Mouse (Mus musculus): ENCODE results near the gene Fam204a. TPM values are rescaled to one million over a fixed set of nuclear protein-coding genes. Genes with fewer than 3 reads are reported as not detected.

The Fam204a gene
- 68.6 and 78.2 TPM in 2 replicates for polyA plus RNA-seq (2015; fragmentation: Nextera tagmentation; extraction: Ambion mirVana)

- Histone ChIP-seq H3K4me1 (ENCODE audit: control insufficient read depth, insufficient read depth, low read length) (peaks cover 13% of the 10 kb centered on the region), H3K27ac (ENCODE audit: low read length) (peak within 1 kb of the TSS; percentile 97), H3K9ac (ENCODE audit: low read depth, low read length) (peak within 1 kb of the TSS; percentile 90), H3K36me3 (ENCODE audit: control insufficient read depth, insufficient read depth, low read length) (no peaks in the 10 kb centered on the region), H3K27me3 (ENCODE audit: control insufficient read depth, insufficient read depth, low read depth, low read length) (no peaks in the 10 kb centered on the region), H3K4me2 (ENCODE audit: low read length) (peak within 1 kb of the TSS; percentile 61), H3K4me3 (ENCODE audit: low read depth, low read length) (peak within 1 kb of the TSS; percentile 98), H3K9me3 (replicated peaks; ENCODE audit: control insufficient read depth, low read length, poor library complexity, severe bottlenecking) (no peaks in the 10 kb centered on the region)
- under 1% methylated on average over 68 of the region's 68 CpGs for WGBS
- ATAC-seq: peak; percentile 100
These were observed at the start of gene Fam204a for GRCm38 (mm10) chr19:60225899-60226844. Gene Fam204a (minus strand): TSS chr19:60226701.

DNA sequence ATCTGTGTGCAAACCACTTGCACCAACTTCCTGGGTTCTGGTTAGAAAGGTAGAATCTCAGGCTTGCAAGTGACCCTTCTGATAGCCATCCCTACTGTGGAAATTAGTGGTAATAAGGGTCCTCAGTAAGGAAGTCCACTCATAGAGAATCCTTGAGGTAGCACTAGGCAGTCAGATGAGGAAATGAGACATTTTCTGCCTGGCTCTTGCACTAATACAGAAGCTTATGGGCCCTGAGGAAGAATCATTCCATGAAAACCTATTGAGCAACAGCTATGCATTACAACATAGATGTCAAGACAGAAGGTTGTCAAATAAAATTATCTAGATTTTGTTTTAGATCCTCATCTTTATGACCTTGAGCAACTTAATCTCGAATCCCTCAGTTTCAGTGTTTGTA lies 39.3 kb upstream of the Fam204a start:
- H3K27me3 ChIP-seq (ENCODE audit: control insufficient read depth, insufficient read depth, low read depth, low read length): no peaks in the 10 kb centered on the region
- no peaks in the 10 kb centered on the region for H3K9me3 ChIP-seq (replicated peaks; ENCODE audit: control insufficient read depth, low read length, poor library complexity, severe bottlenecking)
- no peak overlapping the region for H3K4me2 ChIP-seq (ENCODE audit: low read length)
- no peak overlapping the region for H3K4me3 ChIP-seq (ENCODE audit: low read depth, low read length)
- H3K27ac ChIP-seq (ENCODE audit: low read length): no peak overlapping the region
- ATAC-seq: no peak
- no peak overlapping the region for H3K9ac ChIP-seq (ENCODE audit: low read depth, low read length)
- 78% methylated on average over 1 of the region's 1 CpGs for WGBS
- no peaks in the 10 kb centered on the region for H3K36me3 ChIP-seq (ENCODE audit: control insufficient read depth, insufficient read depth, low read length)
- H3K4me1 ChIP-seq (ENCODE audit: control insufficient read depth, insufficient read depth, low read length): no peaks in the 10 kb centered on the region

- Histone ChIP-seq H3K9ac (ENCODE audit: low read depth, low read length) (no peak overlapping the region), H3K4me2 (ENCODE audit: low read length) (no peak overlapping the region), H3K36me3 (ENCODE audit: control insufficient read depth, insufficient read depth, low read length) (no peaks in the 10 kb centered on the region), H3K9me3 (replicated peaks; ENCODE audit: control insufficient read depth, low read length, poor library complexity, severe bottlenecking) (no peaks in the 10 kb centered on the region), H3K27ac (ENCODE audit: low read length) (no peak overlapping the region), H3K4me3 (ENCODE audit: low read depth, low read length) (no peak overlapping the region), H3K27me3 (ENCODE audit: control insufficient read depth, insufficient read depth, low read depth, low read length) (no peaks in the 10 kb centered on the region), H3K4me1 (ENCODE audit: control insufficient read depth, insufficient read depth, low read length) (no peaks in the 10 kb centered on the region)
- WGBS: 69% methylated on average over 5 of the region's 5 CpGs
- no peak for ATAC-seq
These were observed 34.2 kb upstream of the Fam204a start for GRCm38 (mm10) chr19:60260689-60261088.

DNA sequence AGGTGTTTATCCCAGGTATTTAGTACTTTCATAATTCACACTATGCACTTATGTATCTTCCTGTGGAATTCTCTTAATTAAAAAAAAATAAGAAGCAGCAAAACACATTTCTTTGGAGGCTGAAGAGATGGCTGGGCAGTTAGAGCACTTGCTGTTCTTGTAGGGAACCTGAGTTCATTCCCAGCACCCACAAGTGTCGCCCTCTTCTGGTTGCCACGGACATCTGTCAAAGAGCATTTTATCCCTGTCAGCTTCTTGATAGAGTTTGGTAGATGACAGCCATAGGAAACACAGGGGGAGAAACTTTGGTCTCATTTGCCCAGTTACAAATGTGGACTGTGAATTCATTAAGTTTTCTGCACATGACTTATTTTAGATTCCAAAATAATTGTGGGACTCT lies 25.5 kb upstream of the Fam204a start:
- Histone ChIP-seq H3K4me3 (ENCODE audit: low read depth, low read length) (no peak overlapping the region), H3K9ac (ENCODE audit: low read depth, low read length) (no peak overlapping the region), H3K27me3 (ENCODE audit: control insufficient read depth, insufficient read depth, low read depth, low read length) (no peaks in the 10 kb centered on the region), H3K36me3 (ENCODE audit: control insufficient read depth, insufficient read depth, low read length) (no peaks in the 10 kb centered on the region), H3K4me2 (ENCODE audit: low read length) (no peak overlapping the region), H3K9me3 (replicated peaks; ENCODE audit: control insufficient read depth, low read length, poor library complexity, severe bottlenecking) (no peaks in the 10 kb centered on the region), H3K4me1 (ENCODE audit: control insufficient read depth, insufficient read depth, low read length) (no peaks in the 10 kb centered on the region), H3K27ac (ENCODE audit: low read length) (no peak overlapping the region)
- 31% methylated on average over 2 of the region's 2 CpGs for WGBS
- no peak for ATAC-seq

DNA sequence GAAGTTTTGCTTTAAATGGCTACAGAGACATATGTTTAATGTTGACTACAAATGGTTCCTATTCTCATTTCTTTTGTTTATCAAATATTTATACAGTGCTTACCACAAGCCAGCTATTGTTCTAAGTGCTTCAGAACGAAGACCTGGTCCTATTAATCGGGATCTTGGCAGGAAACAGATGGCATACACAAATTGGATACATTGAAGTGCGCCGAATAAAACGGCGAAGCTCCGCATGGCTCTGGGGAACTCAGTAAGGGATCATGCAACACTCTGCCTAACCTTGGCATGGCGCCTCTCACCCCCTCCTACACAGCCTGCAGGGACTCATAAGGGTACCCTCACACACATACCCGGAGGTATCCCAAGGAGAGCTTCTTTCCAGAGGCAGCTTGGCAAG lies 24.7 kb upstream of the Fam204a start:
- H3K9ac ChIP-seq (ENCODE audit: low read depth, low read length): no peak overlapping the region
- no peaks in the 10 kb centered on the region for H3K4me1 ChIP-seq (ENCODE audit: control insufficient read depth, insufficient read depth, low read length)
- no peak overlapping the region for H3K4me2 ChIP-seq (ENCODE audit: low read length)
- ATAC-seq: no peak
- H3K9me3 ChIP-seq (replicated peaks; ENCODE audit: control insufficient read depth, low read length, poor library complexity, severe bottlenecking): no peaks in the 10 kb centered on the region
- no peak overlapping the region for H3K27ac ChIP-seq (ENCODE audit: low read length)
- no peaks in the 10 kb centered on the region for H3K36me3 ChIP-seq (ENCODE audit: control insufficient read depth, insufficient read depth, low read length)
- H3K4me3 ChIP-seq (ENCODE audit: low read depth, low read length): no peak overlapping the region
- no peaks in the 10 kb centered on the region for H3K27me3 ChIP-seq (ENCODE audit: control insufficient read depth, insufficient read depth, low read depth, low read length)
- 60% methylated on average over 9 of the region's 9 CpGs for WGBS

GRCm38 (mm10) chr19:60245250-60245649 lies 18.7 kb upstream of the Fam204a start:
- Histone ChIP-seq H3K9ac (ENCODE audit: low read depth, low read length) (no peak overlapping the region), H3K4me1 (ENCODE audit: control insufficient read depth, insufficient read depth, low read length) (no peaks in the 10 kb centered on the region; the same call in 1 of the 2 replicates)
- 78% methylated on average over 3 of the region's 3 CpGs for WGBS

GRCm38 (mm10) chr19:60242620-60243019 lies 16.1 kb upstream of the Fam204a start:
- 23% methylated on average over 7 of the region's 7 CpGs for WGBS
- Histone ChIP-seq H3K9me3 (replicated peaks; ENCODE audit: control insufficient read depth, low read length, poor library complexity, severe bottlenecking) (no peaks in the 10 kb centered on the region), H3K27ac (ENCODE audit: low read length) (0 out of 2 replicates have a peak overlapping the region, but pooled peaks have one; percentile 22), H3K4me3 (ENCODE audit: low read depth, low read length) (no peak overlapping the region), H3K4me2 (ENCODE audit: low read length) (peak overlapping the region; percentile 17; the same call in 1 of the 2 replicates), H3K4me1 (ENCODE audit: control insufficient read depth, insufficient read depth, low read length) (no peaks in the 10 kb centered on the region; the same call in 1 of the 2 replicates), H3K9ac (ENCODE audit: low read depth, low read length) (no peak overlapping the region), H3K27me3 (ENCODE audit: control insufficient read depth, insufficient read depth, low read depth, low read length) (no peaks in the 10 kb centered on the region), H3K36me3 (ENCODE audit: control insufficient read depth, insufficient read depth, low read length) (no peaks in the 10 kb centered on the region)
- peak; percentile 42; the same call in 1 of the 2 replicates for ATAC-seq

More at GRCm38 (mm10) chr19:60245250-60245649, 18.7 kb upstream of the Fam204a start:
- H3K9me3 ChIP-seq (replicated peaks; ENCODE audit: control insufficient read depth, low read length, poor library complexity, severe bottlenecking): no peaks in the 10 kb centered on the region
- no peak overlapping the region for H3K4me3 ChIP-seq (ENCODE audit: low read depth, low read length)
- H3K27me3 ChIP-seq (ENCODE audit: control insufficient read depth, insufficient read depth, low read depth, low read length): no peaks in the 10 kb centered on the region
- no peak overlapping the region for H3K4me2 ChIP-seq (ENCODE audit: low read length)
- no peaks in the 10 kb centered on the region for H3K36me3 ChIP-seq (ENCODE audit: control insufficient read depth, insufficient read depth, low read length)
- no peak overlapping the region for H3K27ac ChIP-seq (ENCODE audit: low read length)
- ATAC-seq: no peak

DNA sequence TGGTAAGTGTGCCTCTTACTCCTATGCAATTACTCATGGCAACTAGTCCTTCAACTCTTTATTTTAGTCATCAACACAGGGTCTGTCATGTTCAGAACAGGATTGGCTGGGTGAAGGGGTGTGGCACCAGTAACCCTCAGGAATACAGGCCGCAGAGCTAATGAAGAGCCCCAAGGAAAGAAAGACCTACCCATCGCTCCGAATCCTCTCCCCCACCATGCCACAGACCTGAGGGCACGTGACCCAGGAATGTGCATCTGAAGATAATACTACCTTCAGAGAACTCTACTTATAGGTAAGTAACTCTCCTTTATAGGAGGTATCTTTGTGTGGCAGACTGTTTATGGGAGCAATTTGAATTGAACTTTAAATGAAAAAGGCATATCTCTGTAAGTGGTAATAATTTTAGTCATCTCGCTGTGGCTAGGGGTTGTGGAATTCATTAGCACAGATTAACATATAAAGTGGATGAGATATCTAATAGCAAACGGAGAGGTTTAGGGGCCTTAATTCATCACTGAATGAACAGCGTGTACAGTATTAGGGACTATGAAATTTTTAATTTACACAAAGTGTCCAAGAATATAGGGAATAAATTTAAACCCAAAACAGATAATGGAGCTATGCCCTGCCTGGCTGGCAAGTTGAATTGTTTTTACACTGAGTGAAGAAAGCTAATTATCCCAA lies 15.6 kb upstream of the Fam204a start:
- Histone ChIP-seq H3K27ac (ENCODE audit: low read length) (peak overlapping the region; percentile 38; the same call in 1 of the 2 replicates), H3K9me3 (replicated peaks; ENCODE audit: control insufficient read depth, low read length, poor library complexity, severe bottlenecking) (no peaks in the 10 kb centered on the region), H3K36me3 (ENCODE audit: control insufficient read depth, insufficient read depth, low read length) (no peaks in the 10 kb centered on the region), H3K4me3 (ENCODE audit: low read depth, low read length) (no peak overlapping the region), H3K9ac (ENCODE audit: low read depth, low read length) (no peak overlapping the region), H3K4me2 (ENCODE audit: low read length) (peak overlapping the region; percentile 17; the same call in 1 of the 2 replicates), H3K4me1 (ENCODE audit: control insufficient read depth, insufficient read depth, low read length) (no peaks in the 10 kb centered on the region; the same call in 1 of the 2 replicates), H3K27me3 (ENCODE audit: control insufficient read depth, insufficient read depth, low read depth, low read length) (no peaks in the 10 kb centered on the region)
- WGBS: 38% methylated on average over 7 of the region's 7 CpGs
- ATAC-seq: peak; percentile 78
